Mouse (Mus musculus) C2C12 (cell line): ENCODE data around the gene Limch1.

Source experiments
- CEBPB ChIP-seq: IDR thresholded peaks from one replicate; pipeline ENCODE4 v1.6.1; 2011; ENCODE audit warnings: low read depth, mild to moderate bottlenecking, control low read depth, moderate library complexity
- CTCF ChIP-seq: IDR thresholded peaks from one replicate; pipeline ENCODE4 v1.5.1; 2011; ENCODE audit not compliant: control insufficient read depth, insufficient read depth, insufficient read length
- USF1 ChIP-seq: IDR thresholded peaks from one replicate; pipeline ENCODE4 v1.6.1; 2011; ENCODE audit warnings: low read depth, mild to moderate bottlenecking, control low read depth, moderate library complexity

DNA sequence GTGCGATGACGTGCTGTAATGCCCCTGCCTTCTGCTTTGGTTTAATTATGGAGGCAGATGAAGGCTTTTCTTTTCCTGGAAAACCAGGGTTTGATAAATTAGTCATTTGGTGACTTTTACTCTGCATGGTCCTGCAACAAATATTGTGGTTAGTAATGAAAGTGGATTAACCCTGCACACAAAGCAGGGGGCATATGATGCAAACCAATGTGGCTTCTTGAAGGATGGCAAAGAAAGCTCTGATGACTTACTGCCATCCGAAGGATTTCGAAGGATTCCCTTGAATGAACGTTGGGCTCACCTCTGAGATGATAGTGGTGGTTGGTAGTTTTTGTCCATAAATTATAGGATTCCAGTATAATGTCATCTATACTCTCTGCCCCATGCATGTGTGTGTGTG is 108.6 kb downstream of the Limch1 start:
- TF ChIP-seq CTCF (no peak), CEBPB (no peak), USF1 (no peak)
